Mouse (Mus musculus): ENCODE data around the gene Fggy.

GRCm38 (mm10) chr4:95726361-95726760 lies 169.1 kb downstream of the Fggy start:
- no peak for TF ChIP-seq TAL1 (IDR thresholded peaks at IDR 0.05; ENCODE audit: low read length)
- no peak for TF ChIP-seq GATA1 (IDR thresholded peaks at IDR 0.05; ENCODE audit: low read length)

Measured in erythroblast, embryonic 14.5 days (primary cell).